Mouse (Mus musculus) kidney, embryonic 15.5 days (tissue): Measurements from ENCODE around the gene Sptssa. TPM values are rescaled to one million over a fixed set of nuclear protein-coding genes. Genes with fewer than 3 reads are reported as not detected.
A peak's percentile ranks its signal among the peaks of the same experiment; 100 is the strongest.

Experiments used
- ATAC-seq: fragments of 200-750 bp; cut with Nextera tagmentation; replicated peaks from 2 replicates; pipeline ENCODE4 v1.8.0; 2017; ENCODE audit warnings: moderate TSS enrichment; ENCODE audit not compliant: low FRiP score
- H3K27ac ChIP-seq: fragments of 300-500 bp; sonication (generic); 2 replicates; pipeline ENCODE4 v1.5.1; 2015; ENCODE audit warnings: mild to moderate bottlenecking, inconsistent platforms
- H3K27me3 ChIP-seq: fragments of 300-500 bp; sonication (generic); 2 replicates; pipeline ENCODE4 v1.6.1; 2015; ENCODE audit warnings: inconsistent platforms
- H3K36me3 ChIP-seq: fragments of 300-500 bp; sonication (generic); 2 replicates; pipeline ENCODE4 v1.6.1; 2015; ENCODE audit warnings: inconsistent platforms
- H3K4me1 ChIP-seq: fragments of 300-500 bp; sonication (generic); 2 replicates; pipeline ENCODE4 v1.6.1; 2015; ENCODE audit warnings: inconsistent platforms
- H3K4me2 ChIP-seq: fragments of 300-500 bp; sonication (generic); 2 replicates; pipeline ENCODE4 v1.6.1; 2015; ENCODE audit warnings: moderate library complexity, mild to moderate bottlenecking, inconsistent platforms
- H3K4me3 ChIP-seq: fragments of 300-500 bp; sonication (generic); replicated peaks from 2 replicates; pipeline ENCODE4 v1.5.1; 2015; ENCODE audit warnings: mild to moderate bottlenecking, inconsistent platforms
- H3K9ac ChIP-seq: fragments of 300-500 bp; sonication (generic); 2 replicates; pipeline ENCODE4 v1.6.1; 2015; ENCODE audit warnings: mild to moderate bottlenecking, inconsistent platforms
- H3K9me3 ChIP-seq: fragments of 300-500 bp; sonication (generic); replicated peaks from 2 replicates; pipeline ENCODE4 v1.6.1; 2016; ENCODE audit warnings: inconsistent platforms
- WGBS: fragments of 180-500 bp; shearing (Covaris S2); methylation state at CpG from one replicate; pipeline ENCODE4 v1.1.7; 2015; ENCODE audit warnings: mixed read lengths; 5-methylcytosine and 5-hydroxymethylcytosine counted together
- polyA plus RNA-seq: library from polyadenylated mRNA; unstranded; fragments of >200 nt; fragmentation: Nextera tagmentation; extraction: Ambion mirVana; gene quantifications from 2 replicates; pipeline ENCODE4 v1.2.1, GENCODE M21; 2015

The Sptssa gene
- polyA plus RNA-seq, 1 experiment from 2014 or later, result 192 TPM

DNA sequence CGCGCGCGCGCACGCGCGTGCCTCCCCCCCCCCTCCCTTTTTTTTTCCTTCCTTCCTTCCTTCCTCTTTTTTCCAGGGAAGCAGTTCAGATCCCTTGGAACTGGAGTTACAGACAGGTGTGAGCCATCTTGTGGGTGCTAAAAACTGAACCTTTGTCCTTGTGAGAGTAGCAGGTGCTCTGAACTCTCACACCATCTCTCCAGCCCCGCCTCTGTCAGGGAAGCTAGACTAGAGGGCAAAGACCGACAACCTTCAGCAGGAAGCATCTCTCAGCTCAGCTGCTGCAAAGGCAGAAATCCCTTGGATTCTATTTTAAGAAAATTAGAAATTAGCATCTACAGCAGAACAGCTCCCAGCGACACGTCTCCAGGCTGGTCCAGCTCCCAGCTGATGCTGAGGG is 4.0 kb downstream of the Sptssa start:
- 81% methylated on average over 12 of the region's 12 CpGs for WGBS
- Histone ChIP-seq H3K4me1 (peaks cover 38% of the 10 kb centered on the region), H3K27ac (peak overlapping the region; percentile 70), H3K9ac (no peak overlapping the region), H3K4me2 (peak overlapping the region; percentile 30; the same call in 1 of the 2 replicates), H3K9me3 (no peaks in the 10 kb centered on the region), H3K36me3 (peaks cover 23% of the 10 kb centered on the region), H3K27me3 (no peaks in the 10 kb centered on the region), H3K4me3 (no peak overlapping the region)
- no peak for ATAC-seq

DNA sequence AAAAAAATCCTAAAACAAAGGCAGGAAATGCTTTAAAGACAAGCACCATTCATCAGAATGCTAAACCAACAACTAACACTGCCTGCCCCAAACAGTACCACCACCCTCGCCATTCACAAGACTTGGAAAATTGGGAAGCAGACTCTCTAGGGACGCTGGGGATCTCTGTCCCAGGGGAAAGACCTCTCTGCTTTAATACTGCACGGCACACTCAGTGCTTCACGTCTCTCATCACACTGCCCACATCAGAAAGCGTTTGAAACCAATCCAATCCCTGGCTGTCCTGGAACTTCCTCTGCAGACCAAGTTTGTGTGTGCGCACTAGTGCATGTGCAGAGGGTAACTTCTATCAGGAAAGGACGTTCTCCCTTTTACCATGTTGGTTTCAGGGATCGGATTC is 4.6 kb downstream of the Sptssa start:
- peak overlapping the region; percentile 70 for H3K27ac ChIP-seq
- H3K4me2 ChIP-seq, result peak overlapping the region; percentile 30; the same call in 1 of the 2 replicates
- peaks cover 33% of the 10 kb centered on the region for H3K4me1 ChIP-seq
- no peaks in the 10 kb centered on the region for H3K9me3 ChIP-seq
- no peak overlapping the region for H3K9ac ChIP-seq
- H3K27me3 ChIP-seq, result no peaks in the 10 kb centered on the region
- WGBS, result 60% methylated on average over 8 of the region's 8 CpGs
- no peak overlapping the region for H3K4me3 ChIP-seq
- H3K36me3 ChIP-seq, result peaks cover 28% of the 10 kb centered on the region
- ATAC-seq, result no peak

DNA sequence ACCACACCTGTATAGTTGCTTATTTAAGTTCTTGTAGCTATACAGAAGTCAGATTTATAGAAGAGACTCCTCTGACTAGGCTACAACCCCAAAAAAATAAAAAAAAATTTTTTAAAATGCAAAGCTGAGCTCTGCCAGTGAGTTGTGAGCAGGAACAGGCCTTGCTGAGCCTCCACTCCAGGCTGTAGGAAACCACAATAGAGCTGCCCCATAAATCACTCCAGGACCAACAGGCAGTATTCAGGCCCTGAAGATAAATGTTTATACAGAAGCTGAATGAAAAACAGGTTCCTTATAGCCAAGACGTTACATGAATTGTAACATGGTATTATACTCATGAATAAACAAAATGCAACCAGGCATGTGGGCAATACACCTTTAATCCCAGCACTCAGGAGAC is 5.2 kb downstream of the Sptssa start:
- Histone ChIP-seq H3K4me2 (no peak overlapping the region), H3K4me1 (peaks cover 31% of the 10 kb centered on the region), H3K4me3 (no peak overlapping the region), H3K27ac (0 out of 2 replicates have a peak overlapping the region, but pooled peaks have one; percentile 34), H3K9ac (no peak overlapping the region), H3K9me3 (no peaks in the 10 kb centered on the region), H3K36me3 (peaks cover 34% of the 10 kb centered on the region), H3K27me3 (no peaks in the 10 kb centered on the region)
- no peak for ATAC-seq
- 15% methylated on average over 1 of the region's 1 CpGs for WGBS

DNA sequence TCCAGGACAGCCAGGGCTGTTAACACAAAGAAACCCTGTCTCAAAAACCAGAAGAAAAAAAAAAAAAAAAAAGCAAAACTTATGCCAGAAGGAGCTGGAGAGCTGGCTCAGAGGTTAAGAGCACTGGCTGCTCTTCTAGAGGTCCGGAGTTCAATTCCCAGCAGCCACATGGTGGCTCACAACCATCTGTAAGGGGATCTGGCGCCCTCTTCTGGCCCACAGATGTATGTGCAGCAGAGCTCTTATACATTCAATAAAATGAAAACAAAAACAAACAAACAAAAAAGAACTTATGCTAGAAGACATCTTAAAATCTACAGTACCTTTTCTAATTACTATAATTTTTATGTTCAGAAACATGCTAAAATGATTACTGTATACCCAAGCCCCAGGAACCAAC is 11.4 kb downstream of the Sptssa start:
- ATAC-seq, result no peak
- Histone ChIP-seq H3K27ac (no peak overlapping the region), H3K4me2 (no peak overlapping the region), H3K9ac (no peak overlapping the region), H3K4me1 (0 out of 2 replicates have a peak, but pooled peaks cover 9% of the 10 kb centered on the region), H3K4me3 (no peak overlapping the region), H3K9me3 (no peaks in the 10 kb centered on the region), H3K27me3 (no peaks in the 10 kb centered on the region), H3K36me3 (peaks cover 31% of the 10 kb centered on the region)
- 78% methylated on average over 2 of the region's 2 CpGs for whole genome bisulfite sequencing

DNA sequence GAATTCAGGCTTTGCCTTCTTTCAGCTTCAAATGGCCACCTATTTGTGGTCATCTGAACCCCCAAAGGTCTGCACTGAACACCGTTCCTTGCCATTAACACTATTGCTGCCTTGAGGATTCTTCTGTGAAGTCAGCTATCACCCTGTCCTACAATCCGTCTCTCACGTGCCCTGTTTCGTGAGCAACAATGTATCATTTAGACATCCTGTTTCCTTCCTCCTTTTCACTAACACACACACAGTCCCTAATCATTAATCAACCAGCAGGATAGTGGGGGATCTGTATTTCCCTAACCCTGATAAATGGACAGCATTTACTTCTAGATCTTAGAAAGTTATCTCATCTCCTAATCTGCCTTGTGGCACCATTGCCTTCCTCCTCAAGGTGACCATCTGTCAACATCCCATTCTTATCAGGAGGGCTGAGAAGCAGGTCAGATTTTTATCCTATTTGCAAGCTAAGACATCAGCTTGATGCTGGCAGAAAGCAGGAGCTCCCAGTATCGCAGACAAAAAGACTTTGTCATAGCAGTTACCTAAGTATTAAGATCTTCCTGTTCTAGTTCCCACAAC is 13.0 kb downstream of the Sptssa start:
- H3K36me3 ChIP-seq, result peaks cover 21% of the 10 kb centered on the region
- no peaks in the 10 kb centered on the region for H3K27me3 ChIP-seq
- H3K27ac ChIP-seq, result no peak overlapping the region
- H3K9me3 ChIP-seq, result no peaks in the 10 kb centered on the region
- 0 out of 2 replicates have a peak, but pooled peaks cover 9% of the 10 kb centered on the region for H3K4me1 ChIP-seq
- no peak overlapping the region for H3K4me3 ChIP-seq
- H3K4me2 ChIP-seq, result no peak overlapping the region
- no peak overlapping the region for H3K9ac ChIP-seq
- no peak for ATAC-seq
- WGBS, result 32% methylated on average over 5 of the region's 5 CpGs

DNA sequence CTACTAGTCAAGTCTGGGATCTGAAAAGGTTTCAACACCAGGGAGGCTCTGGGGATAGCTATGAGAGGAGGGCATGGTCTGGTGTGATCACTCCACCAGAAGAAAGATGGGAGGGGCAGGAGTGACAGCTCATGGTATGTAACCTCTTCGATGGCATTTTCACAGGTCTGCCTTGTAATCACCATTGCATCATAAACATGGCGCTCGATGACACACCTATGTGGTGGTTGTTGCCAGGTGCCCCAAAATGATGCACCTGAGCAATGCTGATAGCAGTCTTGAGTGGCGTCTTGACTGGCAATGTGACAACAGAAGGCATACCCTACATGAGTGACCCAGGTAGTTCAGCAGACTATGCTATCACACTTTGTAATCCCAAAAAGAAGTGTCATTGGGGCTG is 15.0 kb downstream of the Sptssa start:
- H3K4me3 ChIP-seq, result no peak overlapping the region
- H3K27me3 ChIP-seq, result no peaks in the 10 kb centered on the region
- 0 out of 2 replicates have a peak, but pooled peaks cover 9% of the 10 kb centered on the region for H3K4me1 ChIP-seq
- ATAC-seq, result no peak
- no peak overlapping the region for H3K4me2 ChIP-seq
- peaks cover 6% of the 10 kb centered on the region for H3K36me3 ChIP-seq
- 96% methylated on average over 4 of the region's 4 CpGs for WGBS
- no peaks in the 10 kb centered on the region for H3K9me3 ChIP-seq
- H3K27ac ChIP-seq, result no peak overlapping the region
- no peak overlapping the region for H3K9ac ChIP-seq

DNA sequence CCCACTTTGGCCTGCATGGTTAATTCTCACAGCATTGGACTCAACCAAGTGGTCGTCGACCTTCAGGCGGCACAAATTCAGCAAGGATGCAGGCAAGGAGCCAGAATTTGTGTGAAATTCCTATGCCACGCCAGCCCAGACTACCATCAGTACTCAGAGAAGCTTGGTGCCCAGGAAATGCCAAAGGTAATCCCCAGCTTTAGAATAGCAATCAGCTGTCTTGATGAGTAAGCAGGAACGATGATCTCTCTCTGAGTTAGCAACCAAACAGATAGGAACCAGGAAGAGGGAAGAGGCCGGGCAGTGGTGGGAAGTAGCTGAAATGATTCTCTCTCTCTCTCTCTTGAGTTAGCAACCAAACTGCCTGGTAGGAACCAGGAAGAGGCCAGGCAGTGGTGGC is 16.1 kb downstream of the Sptssa start:
- WGBS, result 90% methylated on average over 6 of the region's 6 CpGs
- H3K9me3 ChIP-seq, result no peaks in the 10 kb centered on the region
- H3K36me3 ChIP-seq, result peaks cover 3% of the 10 kb centered on the region
- no peak overlapping the region for H3K4me3 ChIP-seq
- H3K9ac ChIP-seq, result no peak overlapping the region
- H3K27ac ChIP-seq, result no peak overlapping the region
- no peaks in the 10 kb centered on the region for H3K27me3 ChIP-seq
- no peak for ATAC-seq
- no peak overlapping the region for H3K4me2 ChIP-seq
- 0 out of 2 replicates have a peak, but pooled peaks cover 9% of the 10 kb centered on the region for H3K4me1 ChIP-seq

DNA sequence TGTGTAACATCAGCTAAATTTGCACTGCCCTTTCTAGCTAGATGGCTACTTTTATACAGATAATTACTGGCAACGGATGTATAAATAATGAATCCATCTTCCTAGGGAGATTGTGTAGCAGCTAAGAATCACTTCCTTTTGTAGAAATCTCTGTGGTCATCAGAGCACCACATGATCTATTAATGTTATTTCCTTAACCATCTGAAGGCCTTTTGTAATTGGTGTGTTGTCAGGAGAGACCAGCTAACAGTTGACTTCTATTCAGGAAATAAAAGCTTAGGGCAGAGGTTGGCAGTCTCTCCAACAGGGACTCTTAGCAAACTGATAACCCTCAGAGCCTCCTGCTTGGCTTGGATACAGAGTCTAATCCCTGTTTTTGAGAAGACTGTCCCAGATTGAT is 19.3 kb downstream of the Sptssa start:
- no peak for ATAC-seq
- Histone ChIP-seq H3K27me3 (no peaks in the 10 kb centered on the region), H3K4me3 (no peak overlapping the region), H3K4me2 (no peak overlapping the region), H3K27ac (no peak overlapping the region), H3K9ac (no peak overlapping the region), H3K9me3 (no peaks in the 10 kb centered on the region), H3K36me3 (no peaks in the 10 kb centered on the region), H3K4me1 (no peaks in the 10 kb centered on the region)
- WGBS, result 74% methylated on average over 1 of the region's 1 CpGs

DNA sequence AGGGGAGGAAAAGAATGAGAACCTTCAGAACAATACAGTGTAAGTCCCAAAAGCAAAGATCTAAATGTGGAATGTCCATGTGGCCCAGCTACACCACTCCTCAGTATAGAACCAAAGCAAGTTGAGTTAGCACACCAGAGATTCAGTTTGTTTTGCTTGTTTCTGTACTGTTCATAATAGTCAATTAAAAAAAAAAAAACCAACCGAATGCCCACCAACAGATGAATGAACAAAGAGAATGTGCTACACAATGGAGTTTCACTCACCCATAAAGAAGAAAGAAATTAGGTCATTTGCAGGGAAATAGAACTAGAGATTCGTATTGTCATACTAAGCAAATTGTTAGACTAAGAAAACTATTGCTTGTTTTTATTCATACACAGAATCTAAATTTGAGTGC is 24.2 kb downstream of the Sptssa start:
- Histone ChIP-seq H3K27ac (no peak overlapping the region), H3K27me3 (no peaks in the 10 kb centered on the region), H3K4me1 (no peaks in the 10 kb centered on the region), H3K4me3 (no peak overlapping the region), H3K36me3 (no peaks in the 10 kb centered on the region), H3K9ac (no peak overlapping the region), H3K4me2 (no peak overlapping the region), H3K9me3 (no peaks in the 10 kb centered on the region)
- no peak for ATAC-seq
- WGBS, result 84% methylated on average over 2 of the region's 2 CpGs

DNA sequence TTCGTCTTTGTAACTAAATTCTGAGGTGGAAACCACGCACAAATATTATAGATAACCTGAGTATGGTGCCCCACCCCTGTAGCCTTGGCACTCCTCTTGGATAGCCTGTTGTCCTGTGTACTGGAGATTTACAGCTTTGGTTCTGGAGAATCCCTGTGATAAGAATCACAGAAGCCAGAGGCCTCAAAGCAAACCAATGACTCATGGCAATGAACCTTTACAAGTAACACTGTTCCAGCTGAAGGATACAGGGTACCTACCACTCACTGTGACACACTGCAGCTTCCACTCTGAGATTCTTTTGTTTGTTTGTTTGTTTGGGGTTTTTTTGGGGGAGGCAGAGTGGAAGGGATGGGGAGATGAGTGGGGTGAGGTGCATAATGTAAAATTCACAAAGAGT is 34.4 kb downstream of the Sptssa start:
- Histone ChIP-seq H3K4me2 (no peak overlapping the region), H3K36me3 (no peaks in the 10 kb centered on the region), H3K27ac (no peak overlapping the region), H3K9ac (no peak overlapping the region), H3K4me3 (no peak overlapping the region), H3K9me3 (no peaks in the 10 kb centered on the region), H3K4me1 (no peaks in the 10 kb centered on the region), H3K27me3 (no peaks in the 10 kb centered on the region)
- 88% methylated on average over 2 of the region's 2 CpGs for WGBS
- ATAC-seq, result no peak

DNA sequence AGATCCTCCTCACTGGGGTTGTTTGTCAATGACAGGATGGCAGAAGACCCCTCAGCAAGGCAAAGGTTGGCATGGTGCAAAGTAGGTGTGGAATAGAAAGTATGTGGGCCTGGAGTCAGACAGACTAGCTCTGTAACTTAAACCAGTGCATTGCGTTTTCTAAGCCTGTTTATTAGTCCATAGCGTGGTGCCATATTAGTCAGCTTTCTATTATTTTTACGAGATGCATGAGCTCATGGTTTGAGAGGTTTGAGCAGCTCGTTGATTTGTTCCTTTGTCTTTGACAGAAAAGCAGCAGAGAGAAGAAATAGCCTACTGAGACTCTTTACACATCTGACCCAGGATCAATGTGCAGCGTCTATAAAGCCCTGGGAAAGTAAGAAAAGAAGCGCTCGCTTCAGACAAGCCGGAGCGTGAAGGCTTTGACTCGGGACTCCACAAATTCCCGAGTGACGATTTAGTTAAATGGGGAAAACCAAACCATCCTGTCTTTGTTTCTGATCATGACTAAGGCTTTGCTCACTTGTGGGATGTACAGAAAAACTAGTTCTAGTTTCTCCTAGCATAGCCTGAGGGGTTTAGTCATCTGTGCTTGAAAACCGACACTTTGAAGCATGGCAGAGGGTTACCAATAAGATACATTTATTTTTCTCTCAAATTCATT is 36.2 kb downstream of the Sptssa start:
- no peaks in the 10 kb centered on the region for H3K27me3 ChIP-seq

DNA sequence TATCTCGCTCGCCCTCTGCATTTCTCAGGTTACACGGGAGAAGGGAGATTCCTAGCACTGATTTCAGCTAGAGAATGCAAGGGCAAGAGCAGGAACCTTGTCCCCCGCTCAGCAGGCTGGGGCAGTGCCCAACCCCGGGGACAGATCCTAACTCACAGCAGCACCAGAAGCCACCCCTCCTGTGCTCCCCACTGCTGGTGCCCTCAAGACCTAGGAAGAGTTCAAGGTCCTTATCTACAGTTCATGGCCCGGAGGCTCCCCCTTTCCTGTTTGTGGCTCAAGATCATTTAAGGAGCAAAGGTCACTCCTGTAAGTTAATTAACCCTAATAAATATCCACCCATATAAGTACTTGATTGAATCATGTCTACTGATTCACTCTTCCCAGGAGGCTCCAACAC is 47.4 kb downstream of the Sptssa start:
- H3K4me3 ChIP-seq, result no peak overlapping the region
- WGBS, result 39% methylated on average over 6 of the region's 6 CpGs
- peaks cover 10% of the 10 kb centered on the region for H3K4me1 ChIP-seq
- ATAC-seq, result no peak
- H3K27me3 ChIP-seq, result no peaks in the 10 kb centered on the region
- no peaks in the 10 kb centered on the region for H3K36me3 ChIP-seq
- no peak overlapping the region for H3K9ac ChIP-seq
- no peak overlapping the region for H3K27ac ChIP-seq
- H3K9me3 ChIP-seq, result no peaks in the 10 kb centered on the region
- H3K4me2 ChIP-seq, result no peak overlapping the region

More for the DNA sequence above, 36.2 kb downstream of the Sptssa start:
- H3K9ac ChIP-seq, result no peak overlapping the region
- H3K4me2 ChIP-seq, result no peak overlapping the region
- no peak overlapping the region for H3K4me3 ChIP-seq
- no peaks in the 10 kb centered on the region for H3K36me3 ChIP-seq
- WGBS, result 68% methylated on average over 13 of the region's 13 CpGs
- H3K9me3 ChIP-seq, result no peaks in the 10 kb centered on the region
- ATAC-seq, result no peak
- 0 out of 2 replicates have a peak, but pooled peaks cover 2% of the 10 kb centered on the region for H3K4me1 ChIP-seq
- no peak overlapping the region for H3K27ac ChIP-seq
